Mouse (Mus musculus): ENCODE data around the gene Brms1l. TPM values are rescaled to one million over a fixed set of nuclear protein-coding genes. Genes with fewer than 3 reads are reported as not detected.

Gene Brms1l
- total RNA-seq, 1 experiment = 23.5 TPM

GRCm38 (mm10) chr12:55820661-55821314 is 15.3 kb upstream of the Brms1l start, which contains the start of gene Ralgapa1:
Gene Ralgapa1 (minus strand): TSS chr12:55821167.
- Histone ChIP-seq H3K27ac (ENCODE audit: insufficient read depth, low read depth, low read length, poor library complexity, severe bottlenecking) (no peak within 1 kb of the TSS), H3K9me3 (ENCODE audit: control insufficient read depth, insufficient read depth, low read depth, low read length) (no peaks in the 10 kb centered on the region), H3K9ac (ENCODE audit: insufficient read depth, low read depth, low read length, poor library complexity, severe bottlenecking) (peak within 1 kb of the TSS; percentile 69), H3K4me3 (ENCODE audit: insufficient read depth in 1 of 2, low read depth in 1 of 2, low read length in 2 of 2, poor library complexity in 1 of 2, severe bottlenecking in 1 of 2) (peak within 1 kb of the TSS; percentile 85 to 91), H3K36me3 (ENCODE audit: control insufficient read depth, insufficient read depth, low read length, poor library complexity, severe bottlenecking) (no peaks in the 10 kb centered on the region), H3K4me1 (ENCODE audit: control insufficient read depth in 2 of 2, insufficient read depth in 2 of 2, low read length in 2 of 2, poor library complexity in 1 of 2) (no peaks in the 10 kb centered on the region)
- no peak for TF ChIP-seq MAFK (IDR thresholded peaks at IDR 0.05; ENCODE audit: insufficient read depth, low read depth, low read length)
- TF ChIP-seq HCFC1 (IDR thresholded peaks at IDR 0.05; ENCODE audit: borderline replicate concordance, insufficient read depth, low read length) = peak; percentile 59; the same call in 1 of the 2 replicates
- DNase-seq (ENCODE audit: low read depth, low spot score) = peak; percentile 89
- in situ Hi-C loops (cut with MboI; ENCODE audit: low sequenced_read_pairs in 2 of 2, unreplicated experiment in 2 of 2) = no loop called here

- H3K27ac ChIP-seq (ENCODE audit: insufficient read depth, low read depth, low read length, poor library complexity, severe bottlenecking) = no peak overlapping the region
- H3K4me3 ChIP-seq (ENCODE audit: insufficient read depth in 1 of 2, low read depth in 1 of 2, low read length in 2 of 2, poor library complexity in 1 of 2, severe bottlenecking in 1 of 2) = no peak overlapping the region
- DNase-seq (ENCODE audit: low read depth, low spot score) = no peak
- in situ Hi-C loops (cut with MboI; ENCODE audit: low sequenced_read_pairs in 2 of 2, unreplicated experiment in 2 of 2) = no loop called here
- TF ChIP-seq HCFC1 (IDR thresholded peaks at IDR 0.05; ENCODE audit: borderline replicate concordance, insufficient read depth, low read length) = no peak
- no peak for TF ChIP-seq ZC3H11A (IDR thresholded peaks at IDR 0.05; ENCODE audit: borderline replicate concordance, low read depth, low read length)
- no peak for TF ChIP-seq ZNF384 (IDR thresholded peaks at IDR 0.05; ENCODE audit: low read depth, low read length)
- no peak for TF ChIP-seq CHD2 (IDR thresholded peaks at IDR 0.05; ENCODE audit: low read depth, low read length)
- TF ChIP-seq MAFK (IDR thresholded peaks at IDR 0.05; ENCODE audit: insufficient read depth, low read depth, low read length) = no peak
- H3K4me1 ChIP-seq (ENCODE audit: control insufficient read depth in 2 of 2, insufficient read depth in 2 of 2, low read length in 2 of 2, poor library complexity in 1 of 2) = no peaks in the 10 kb centered on the region
- H3K36me3 ChIP-seq (ENCODE audit: control insufficient read depth, insufficient read depth, low read length, poor library complexity, severe bottlenecking) = no peaks in the 10 kb centered on the region
- H3K9ac ChIP-seq (ENCODE audit: insufficient read depth, low read depth, low read length, poor library complexity, severe bottlenecking) = no peak overlapping the region
- H3K9me3 ChIP-seq (ENCODE audit: control insufficient read depth, insufficient read depth, low read depth, low read length) = no peaks in the 10 kb centered on the region
These were observed 12.1 kb upstream of the Brms1l start for GRCm38 (mm10) chr12:55824027-55824426.

- no peak for DNase-seq (ENCODE audit: low read depth, low spot score)
- no peaks in the 10 kb centered on the region for H3K9me3 ChIP-seq (ENCODE audit: control insufficient read depth, insufficient read depth, low read depth, low read length)
- no peaks in the 10 kb centered on the region for H3K36me3 ChIP-seq (ENCODE audit: control insufficient read depth, insufficient read depth, low read length, poor library complexity, severe bottlenecking)
- no peaks in the 10 kb centered on the region for H3K4me1 ChIP-seq (ENCODE audit: control insufficient read depth in 2 of 2, insufficient read depth in 2 of 2, low read length in 2 of 2, poor library complexity in 1 of 2)
- H3K4me3 ChIP-seq (ENCODE audit: insufficient read depth in 1 of 2, low read depth in 1 of 2, low read length in 2 of 2, poor library complexity in 1 of 2, severe bottlenecking in 1 of 2) = no peak overlapping the region
- H3K27ac ChIP-seq (ENCODE audit: insufficient read depth, low read depth, low read length, poor library complexity, severe bottlenecking) = no peak overlapping the region
- in situ Hi-C loops (cut with MboI; ENCODE audit: low sequenced_read_pairs in 2 of 2, unreplicated experiment in 2 of 2) = no loop called here
- no peak for TF ChIP-seq CHD2 (IDR thresholded peaks at IDR 0.05; ENCODE audit: low read depth, low read length)
- H3K9ac ChIP-seq (ENCODE audit: insufficient read depth, low read depth, low read length, poor library complexity, severe bottlenecking) = no peak overlapping the region
These were observed 10.6 kb upstream of the Brms1l start for GRCm38 (mm10) chr12:55825537-55825936.

GRCm38 (mm10) chr12:55831101-55831500 is 5.0 kb upstream of the Brms1l start:
- TF ChIP-seq CHD2 (IDR thresholded peaks at IDR 0.05; ENCODE audit: low read depth, low read length) (no peak), MAFK (IDR thresholded peaks at IDR 0.05; ENCODE audit: insufficient read depth, low read depth, low read length) (no peak), ZC3H11A (IDR thresholded peaks at IDR 0.05; ENCODE audit: borderline replicate concordance, low read depth, low read length) (no peak), ZNF384 (IDR thresholded peaks at IDR 0.05; ENCODE audit: low read depth, low read length) (no peak), HCFC1 (IDR thresholded peaks at IDR 0.05; ENCODE audit: borderline replicate concordance, insufficient read depth, low read length) (no peak)
- DNase-seq (ENCODE audit: low read depth, low spot score) = no peak
- no peaks in the 10 kb centered on the region for H3K9me3 ChIP-seq (ENCODE audit: control insufficient read depth, insufficient read depth, low read depth, low read length)
- H3K36me3 ChIP-seq (ENCODE audit: control insufficient read depth, insufficient read depth, low read length, poor library complexity, severe bottlenecking) = no peaks in the 10 kb centered on the region
- no peak overlapping the region for H3K27ac ChIP-seq (ENCODE audit: insufficient read depth, low read depth, low read length, poor library complexity, severe bottlenecking)
- in situ Hi-C loops (cut with MboI; ENCODE audit: low sequenced_read_pairs in 2 of 2, unreplicated experiment in 2 of 2) = no loop called here
- no peak overlapping the region for H3K9ac ChIP-seq (ENCODE audit: insufficient read depth, low read depth, low read length, poor library complexity, severe bottlenecking)
- H3K4me3 ChIP-seq (ENCODE audit: insufficient read depth in 1 of 2, low read depth in 1 of 2, low read length in 2 of 2, poor library complexity in 1 of 2, severe bottlenecking in 1 of 2) = no peak overlapping the region
- no peaks in the 10 kb centered on the region; a peak in 1 of 4 replicates for H3K4me1 ChIP-seq (ENCODE audit: control insufficient read depth in 2 of 2, insufficient read depth in 2 of 2, low read length in 2 of 2, poor library complexity in 1 of 2)

GRCm38 (mm10) chr12:55832961-55833360 is 3.2 kb upstream of the Brms1l start:
- no peaks in the 10 kb centered on the region for H3K9me3 ChIP-seq (ENCODE audit: control insufficient read depth, insufficient read depth, low read depth, low read length)
- no peak overlapping the region for H3K4me3 ChIP-seq (ENCODE audit: insufficient read depth in 1 of 2, low read depth in 1 of 2, low read length in 2 of 2, poor library complexity in 1 of 2, severe bottlenecking in 1 of 2)
- no peak overlapping the region for H3K27ac ChIP-seq (ENCODE audit: insufficient read depth, low read depth, low read length, poor library complexity, severe bottlenecking)
- no peaks in the 10 kb centered on the region for H3K36me3 ChIP-seq (ENCODE audit: control insufficient read depth, insufficient read depth, low read length, poor library complexity, severe bottlenecking)
- in situ Hi-C loops (cut with MboI; ENCODE audit: low sequenced_read_pairs in 2 of 2, unreplicated experiment in 2 of 2) = no loop called here
- H3K4me1 ChIP-seq (ENCODE audit: control insufficient read depth in 2 of 2, insufficient read depth in 2 of 2, low read length in 2 of 2, poor library complexity in 1 of 2) = no peaks in the 10 kb centered on the region; a peak in 1 of 4 replicates
- no peak for TF ChIP-seq ZNF384 (IDR thresholded peaks at IDR 0.05; ENCODE audit: low read depth, low read length)
- TF ChIP-seq ZC3H11A (IDR thresholded peaks at IDR 0.05; ENCODE audit: borderline replicate concordance, low read depth, low read length) = no peak
- TF ChIP-seq MAFK (IDR thresholded peaks at IDR 0.05; ENCODE audit: insufficient read depth, low read depth, low read length) = no peak
- no peak for TF ChIP-seq CHD2 (IDR thresholded peaks at IDR 0.05; ENCODE audit: low read depth, low read length)
- no peak for TF ChIP-seq HCFC1 (IDR thresholded peaks at IDR 0.05; ENCODE audit: borderline replicate concordance, insufficient read depth, low read length)
- no peak overlapping the region for H3K9ac ChIP-seq (ENCODE audit: insufficient read depth, low read depth, low read length, poor library complexity, severe bottlenecking)
- DNase-seq (ENCODE audit: low read depth, low spot score) = no peak
